Mouse (Mus musculus): ENCODE measurements around the gene Treml1. TPM values are rescaled to one million over a fixed set of nuclear protein-coding genes. Genes with fewer than 3 reads are reported as not detected.

Treml1 gene
- total RNA-seq, 2 experiments from 2014 or later: 0.52 TPM; not detected in 1

DNA sequence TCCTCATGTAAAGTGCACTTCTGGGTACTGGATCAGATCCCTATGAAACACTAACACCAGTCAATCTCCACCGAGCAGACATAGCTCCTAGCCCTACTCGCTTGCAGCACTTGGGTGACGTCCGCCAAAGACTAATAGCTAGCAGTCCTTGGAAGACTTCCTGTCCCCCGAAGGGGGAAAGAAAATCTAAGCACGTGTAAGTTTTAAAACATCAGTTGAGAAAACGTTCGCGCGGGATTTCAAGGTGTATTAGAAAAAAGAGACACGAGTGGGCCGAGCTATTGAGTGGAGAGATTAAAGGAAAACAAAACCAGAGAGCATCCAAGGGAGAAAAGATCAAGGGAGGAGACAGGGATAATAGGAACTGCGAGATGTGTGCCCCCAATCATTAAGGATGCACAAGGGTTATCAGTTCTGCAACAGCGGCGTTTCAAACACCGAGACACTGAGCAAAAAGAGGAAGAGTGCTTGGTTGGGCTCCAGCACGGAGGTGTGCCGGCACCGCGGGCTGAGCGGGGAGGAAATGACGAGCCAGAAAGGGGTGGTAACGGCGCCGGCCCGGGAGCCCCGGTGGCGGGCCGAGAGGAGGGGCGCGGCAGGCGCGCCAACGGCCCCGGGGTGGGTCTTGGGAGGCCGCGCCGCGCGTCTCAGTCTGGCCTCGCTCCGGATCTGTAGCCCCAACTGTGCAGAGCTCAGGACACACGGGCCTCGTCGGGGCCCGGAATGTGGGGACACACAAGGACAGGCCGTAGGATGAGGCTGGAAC is 49.0 kb downstream of the Treml1 start:
- DNase-seq (ENCODE audit: low spot score in 2 of 2): peak; percentile 64 to 79

DNA sequence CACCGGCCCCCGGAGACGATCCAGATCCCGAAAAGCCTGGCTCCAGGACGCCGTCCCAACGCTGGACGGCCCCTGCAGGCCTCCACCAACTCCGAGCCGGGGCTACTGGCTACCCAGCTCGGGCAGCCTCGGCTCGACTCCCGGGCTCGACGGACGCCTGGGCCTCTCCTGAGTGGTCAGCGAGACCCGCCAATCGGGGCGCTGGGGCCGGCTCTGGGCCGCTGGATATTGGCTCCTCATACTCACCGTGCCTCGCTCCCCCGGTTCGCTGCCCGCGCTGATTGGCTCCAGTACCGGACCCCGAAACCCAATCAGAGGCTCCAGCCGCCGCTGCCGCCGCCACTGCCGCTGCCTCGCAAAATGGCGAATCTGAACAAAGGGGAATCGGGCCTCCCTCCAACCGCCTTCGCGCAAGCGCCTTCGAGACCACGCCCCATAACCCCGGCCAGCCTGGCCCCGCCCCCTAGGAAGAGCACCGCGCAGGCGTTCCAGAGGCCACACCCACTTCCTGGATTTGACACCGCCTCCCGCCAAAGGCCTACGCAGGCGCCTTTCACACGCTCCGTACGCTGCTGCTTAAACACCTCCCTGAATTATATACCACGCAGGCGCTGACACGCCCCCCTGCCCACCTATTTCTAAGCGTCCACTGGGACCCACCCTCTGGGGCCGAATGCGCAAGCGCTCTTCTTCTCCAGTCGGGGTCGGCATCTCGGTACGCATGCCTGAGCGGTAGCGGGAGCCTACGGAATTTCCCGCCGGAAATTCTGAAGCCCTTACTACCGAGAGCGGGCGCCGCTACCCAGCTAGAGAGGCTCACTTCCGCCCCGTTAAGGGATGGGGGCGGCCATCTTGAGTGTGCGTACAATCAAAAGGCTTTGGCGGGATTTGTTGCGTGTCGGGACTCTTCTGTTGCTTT is 49.9 kb downstream of the Treml1 start, which contains the start of the genes Nfya and Oard1:
Gene Nfya (minus strand): TSS at position 527 of the 919 bp plus-strand sequence.
Gene Oard1 (plus strand): TSS at position 635 of the 919 bp plus-strand sequence.
- DNase-seq (ENCODE audit: low spot score in 2 of 2): peak; percentile 100

DNA sequence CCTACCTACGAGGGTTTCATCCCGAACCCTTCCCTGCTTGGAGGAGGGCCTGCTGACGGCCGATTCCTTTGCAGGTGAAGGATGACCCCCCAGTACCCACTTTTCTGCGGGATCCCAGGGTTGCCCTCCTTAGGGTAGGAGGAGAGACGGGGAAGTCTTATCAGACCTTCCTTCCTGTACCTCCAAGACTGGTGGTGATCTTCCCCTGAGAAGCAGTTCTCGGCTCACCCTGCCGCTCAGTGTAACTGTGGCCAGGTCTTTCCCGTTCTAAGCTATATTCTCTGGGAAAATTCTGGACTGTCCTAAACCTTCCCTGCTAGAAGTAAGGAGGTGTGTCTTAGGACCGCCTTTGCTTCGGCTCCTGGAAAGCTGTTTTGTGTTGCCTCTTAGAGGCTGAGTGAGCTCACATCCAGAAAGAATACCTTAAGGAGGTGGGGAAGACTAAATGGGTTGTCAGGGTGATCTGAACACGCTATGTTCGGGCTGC is 50.6 kb downstream of the Treml1 start:
- DNase-seq (ENCODE audit: low spot score in 2 of 2): no peak

DNA sequence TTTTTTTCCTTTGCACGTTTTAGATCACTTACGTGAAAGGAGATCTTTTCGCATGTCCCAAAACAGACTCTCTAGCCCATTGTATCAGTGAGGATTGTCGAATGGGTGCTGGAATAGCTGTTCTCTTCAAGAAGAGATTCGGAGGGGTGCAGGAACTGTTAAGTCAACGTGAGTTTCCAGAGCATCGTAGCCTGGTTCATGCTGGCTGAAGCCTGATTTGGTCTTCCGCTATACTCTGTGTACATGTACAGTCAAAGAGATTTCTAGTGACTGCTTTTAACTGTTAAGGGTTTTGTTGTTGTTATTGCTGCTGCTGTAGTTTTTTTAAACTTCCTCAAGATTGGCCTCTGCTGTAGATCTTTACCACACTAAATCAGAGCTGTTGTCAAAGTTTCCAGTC is 51.5 kb downstream of the Treml1 start:
- no peak for DNase-seq (ENCODE audit: low spot score in 2 of 2)

DNA sequence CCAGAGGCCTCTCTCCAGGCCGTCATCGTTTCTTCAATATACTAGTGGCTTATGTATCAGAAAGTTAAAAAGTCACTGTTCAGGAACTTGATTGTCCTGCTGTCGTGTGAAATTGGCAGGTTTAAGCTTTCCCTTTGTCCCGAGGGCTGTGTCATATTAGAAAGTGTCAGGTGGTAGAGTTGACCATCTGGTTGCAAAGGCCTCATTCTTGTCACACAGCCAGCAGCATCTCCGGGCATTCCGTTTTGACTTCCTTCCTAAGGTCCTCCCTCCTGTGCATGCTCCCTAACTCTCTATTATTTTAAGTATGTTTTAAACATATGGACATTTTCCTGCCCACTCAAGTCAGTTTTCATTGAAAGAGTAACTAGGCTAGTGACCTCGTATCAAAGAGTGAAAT is 56.3 kb downstream of the Treml1 start:
- no peak for DNase-seq (ENCODE audit: low spot score in 2 of 2)

Other genes with a start within 250 kb of the Treml1 start
- gene 9830107B12Rik, start 213.6 kb upstream of the Treml1 start, total RNA-seq (2021): under 1 TPM; 0.10 to 0.13 TPM
- under 1 TPM in 1 of 2 experiments, not detected in 1; 0.15 TPM for gene A530064D06Rik, start 192.6 kb upstream of the Treml1 start, total RNA-seq (2021)
- gene Trem1, start 127.1 kb upstream of the Treml1 start, total RNA-seq (2021): under 1 TPM in 1 of 2 experiments, not detected in 1; 0.08 TPM
- gene Trem3, start 112.1 kb upstream of the Treml1 start, total RNA-seq (2021): under 1 TPM in 1 of 2 experiments, not detected in 1; 0.36 TPM
- 1 to 10 TPM in 1 of 2 experiments, under 1 TPM in 1; 0.20 to 1.6 TPM for gene Treml4, start 95.6 kb upstream of the Treml1 start, total RNA-seq (2021)
- under 1 TPM; 0.15 to 0.29 TPM for gene Treml2, start 60.4 kb upstream of the Treml1 start, total RNA-seq (2021)
- under 1 TPM; 0.13 to 0.27 TPM for gene B430306N03Rik, start 43.8 kb upstream of the Treml1 start, total RNA-seq (2021)
- gene Trem2, start 13.5 kb upstream of the Treml1 start, total RNA-seq (2021): 1 to 10 TPM; 3.7 to 4.1 TPM
- gene Nfya, start 50.0 kb downstream of the Treml1 start, total RNA-seq (2021): 10 to 100 TPM; 26.9 to 29.3 TPM
- 10 to 100 TPM; 11.7 to 13.4 TPM for gene Oard1, start 50.1 kb downstream of the Treml1 start, total RNA-seq (2021)
- 100 to 1,000 TPM; 585 to 600 TPM for gene Apobec2, start 73.0 kb downstream of the Treml1 start, total RNA-seq (2021)
- gene Tspo2, start 91.6 kb downstream of the Treml1 start, total RNA-seq (2021): under 1 TPM in 1 of 2 experiments, not detected in 1; 0.20 TPM
- not detected for gene Unc5cl, start 95.0 kb downstream of the Treml1 start, total RNA-seq (2021)

Data from gastrocnemius, postnatal 4 days (tissue).